Mouse (Mus musculus): ENCODE results near the gene Zfp612.

DNA sequence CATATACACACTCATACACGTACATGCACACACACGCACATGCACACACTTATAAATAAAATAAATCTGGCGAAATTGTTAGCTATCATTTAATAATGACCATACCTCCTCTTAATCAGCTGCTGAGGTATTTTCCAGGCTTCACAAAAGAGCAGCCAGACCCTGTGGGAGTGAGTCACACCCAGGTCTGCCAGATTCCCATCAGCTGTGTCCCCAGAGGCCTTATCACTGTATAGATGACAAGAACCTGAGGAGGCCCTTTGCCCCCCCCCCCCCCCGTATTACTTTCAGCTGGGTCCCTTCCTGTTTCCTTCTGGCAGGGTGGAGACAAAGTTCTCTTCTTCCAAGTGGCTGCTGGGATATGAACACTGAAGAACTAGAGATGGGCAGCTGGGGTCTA is 39.0 kb upstream of the Zfp612 start:
- TF ChIP-seq CTCF (IDR thresholded peaks at IDR 0.05; ENCODE audit: control insufficient read depth, insufficient read depth, insufficient read length), result no peak
- no peak for TF ChIP-seq USF1 (IDR thresholded peaks at IDR 0.05; ENCODE audit: low read depth)
- no peak for TF ChIP-seq MAX (IDR thresholded peaks at IDR 0.05)
